Mouse (Mus musculus) stomach, postnatal 0 days (tissue): ENCODE data around the gene Nipsnap3b.

Experiments
- CTCF ChIP-seq: IDR thresholded peaks from 2 replicates; pipeline ENCODE4 v1.5.1; 2016; ENCODE audit warnings: antibody characterized with exemption, low read depth, mild to moderate bottlenecking, moderate library complexity
- EP300 ChIP-seq: optimal IDR thresholded peaks from 2 replicates; pipeline ENCODE3; 2016; ENCODE audit warnings: antibody characterized with exemption

DNA sequence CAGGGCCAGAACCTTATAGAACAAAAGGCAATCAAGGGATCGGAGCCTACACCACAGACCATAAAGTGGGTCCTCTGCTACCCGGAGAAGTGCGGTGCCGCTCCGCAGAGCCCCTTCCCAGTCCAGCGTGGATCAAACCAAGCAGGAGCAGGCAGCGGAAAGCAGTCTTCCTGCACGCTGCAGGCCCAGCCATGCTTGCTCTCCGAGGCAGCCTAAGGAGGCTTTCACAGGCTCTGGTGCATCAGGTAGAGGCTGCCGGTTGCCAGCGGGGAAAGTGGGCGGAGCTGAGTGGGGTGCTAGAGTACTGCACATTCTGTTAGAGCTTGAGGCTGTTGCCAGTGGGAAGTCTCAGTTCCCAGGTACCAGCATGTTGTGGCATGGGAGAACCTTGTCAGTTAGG, 22.4 kb upstream of the Nipsnap3b start, which contains the start of gene Nipsnap3a:
- TF ChIP-seq EP300 (no peak), CTCF (no peak)
